Mouse (Mus musculus) liver, embryonic 13.5 days (tissue): ENCODE measurements around the gene Gm43517. TPM values are rescaled to one million over a fixed set of nuclear protein-coding genes. Genes with fewer than 3 reads are reported as not detected.

Source experiments
- polyA plus RNA-seq: library from polyadenylated mRNA; unstranded; fragments of >200 nt; fragmentation: Nextera tagmentation; extraction: Ambion mirVana; gene quantifications from 2 replicates; pipeline ENCODE4 v1.2.1, GENCODE M21; 2015

The Gm43517 gene
- polyA plus RNA-seq, 1 experiment from 2014 or later, result not detected

Other genes with a start within 250 kb of the Gm43517 start
- gene Foxg1, start 2.5 kb upstream of the Gm43517 start, polyA plus RNA-seq, result 0.03 TPM in 1 of 2 replicates, not detected in the other